Mouse (Mus musculus) large intestine, adult 2 months (tissue): ENCODE measurements around the gene Gm2016. TPM values are rescaled to one million over a fixed set of nuclear protein-coding genes. Genes with fewer than 3 reads are reported as not detected.
"Not testable (repeated sequence)": the region's sequence is repeated elsewhere in the genome, so short reads cannot be mapped to it uniquely, and the experiment has no call there.

Source experiments
- DNase-seq: peaks from one replicate; pipeline ENCODE4 v3.0.0-alpha.2; 2012; ENCODE audit warnings: low read depth, low spot score
- WGBS: fragments of 180-500 bp; shearing (Covaris S2); methylation state at CpG from one replicate; pipeline ENCODE4 v1.1.7; 2018; 5-methylcytosine and 5-hydroxymethylcytosine counted together
- polyA plus RNA-seq: library from polyadenylated mRNA; depleted of rRNA; stranded (reverse); fragments of >200 nt; gene quantifications from 2 replicates; pipeline ENCODE4 v1.2.3, GENCODE M21; 2012; rRNA removed

Gm2016 gene
- polyA plus RNA-seq, result not detected in 2 replicates

- not testable (repeated sequence) for DNase-seq
- 69% methylated on average over 5 of the region's 5 CpGs for WGBS
Observed at GRCm38 (mm10) chr12:87873772-87874171, at the start of gene Gm2016. Gene Gm2016 (plus strand): TSS chr12:87874072.

GRCm38 (mm10) chr12:87842239-87842638 lies 31.6 kb upstream of the Gm2016 start, which contains the start of gene Gm2001:
Gene Gm2001 (minus strand): TSS chr12:87842339.
- WGBS, result 86% methylated on average over 2 of the region's 2 CpGs
- DNase-seq, result not testable (repeated sequence)

GRCm38 (mm10) chr12:87850657-87851056 lies 23.2 kb upstream of the Gm2016 start:
- WGBS, result no CpG with 5 or more reads among the region's 2 CpGs
- DNase-seq, result not testable (repeated sequence)

- not testable (repeated sequence) for DNase-seq
- 85% methylated on average over 1 of the region's 1 CpGs for WGBS
Observed at GRCm38 (mm10) chr12:87856067-87856466, 17.8 kb upstream of the Gm2016 start.

- WGBS, result 81% methylated on average over 23 of the region's 23 CpGs
Observed at GRCm38 (mm10) chr12:87861740-87862692, 11.9 kb upstream of the Gm2016 start.

GRCm38 (mm10) chr12:87863638-87864037 lies 10.2 kb upstream of the Gm2016 start:
- DNase-seq, result not testable (repeated sequence)
- WGBS, result 92% methylated on average over 10 of the region's 11 CpGs

More at GRCm38 (mm10) chr12:87861740-87862692, 11.9 kb upstream of the Gm2016 start:
- not testable (repeated sequence) for DNase-seq

- 75% methylated on average over 2 of the region's 2 CpGs for WGBS
- not testable (repeated sequence) for DNase-seq
Observed at GRCm38 (mm10) chr12:87864048-87864447, 9.8 kb upstream of the Gm2016 start.

GRCm38 (mm10) chr12:87895070-87895469 lies 21.2 kb downstream of the Gm2016 start, which contains the start of gene Gm2022:
Gene Gm2022 (plus strand): TSS chr12:87895370.
- 46% methylated on average over 1 of the region's 1 CpGs for WGBS
- not testable (repeated sequence) for DNase-seq

GRCm38 (mm10) chr12:87919721-87920120 lies 45.8 kb downstream of the Gm2016 start, which contains the start of gene Gm2035:
Gene Gm2035 (minus strand): TSS chr12:87919857.
- not testable (repeated sequence) for DNase-seq

More at GRCm38 (mm10) chr12:87919721-87920120, 45.8 kb downstream of the Gm2016 start, which contains the start of gene Gm2035:
- WGBS, result 73% methylated on average over 2 of the region's 2 CpGs

Other genes starting within 250 kb of the Gm2016 start
- gene Gm16381, start 229.5 kb upstream of the Gm2016 start, polyA plus RNA-seq, result not detected in 2 replicates
- gene Gm21319, start 98.3 kb upstream of the Gm2016 start, polyA plus RNA-seq, result not detected in 2 replicates
- gene Gm21936, start 78.6 kb upstream of the Gm2016 start, polyA plus RNA-seq, result not detected in 2 replicates
- gene BB287469, start 57.5 kb upstream of the Gm2016 start, polyA plus RNA-seq, result not detected in 2 replicates
- not detected in 2 replicates for gene Gm2001, start 31.7 kb upstream of the Gm2016 start, polyA plus RNA-seq
- not detected in 2 replicates for gene Gm2022, start 21.3 kb downstream of the Gm2016 start, polyA plus RNA-seq
- not detected in 2 replicates for gene Gm2035, start 45.8 kb downstream of the Gm2016 start, polyA plus RNA-seq
- gene Gm2042, start 80.0 kb downstream of the Gm2016 start, polyA plus RNA-seq, result not detected in 2 replicates
- not detected in 2 replicates for gene Gm2075, start 137.8 kb downstream of the Gm2016 start, polyA plus RNA-seq
- gene Gm6803, start 144.7 kb downstream of the Gm2016 start, polyA plus RNA-seq, result not detected in 2 replicates
- gene Gm2056, start 152.9 kb downstream of the Gm2016 start, polyA plus RNA-seq, result not detected in 2 replicates
- not detected in 2 replicates for gene Gm16368, start 209.6 kb downstream of the Gm2016 start, polyA plus RNA-seq